ENCODE assay signal across 18 mouse cellular contexts in the genomic region with DNA sequence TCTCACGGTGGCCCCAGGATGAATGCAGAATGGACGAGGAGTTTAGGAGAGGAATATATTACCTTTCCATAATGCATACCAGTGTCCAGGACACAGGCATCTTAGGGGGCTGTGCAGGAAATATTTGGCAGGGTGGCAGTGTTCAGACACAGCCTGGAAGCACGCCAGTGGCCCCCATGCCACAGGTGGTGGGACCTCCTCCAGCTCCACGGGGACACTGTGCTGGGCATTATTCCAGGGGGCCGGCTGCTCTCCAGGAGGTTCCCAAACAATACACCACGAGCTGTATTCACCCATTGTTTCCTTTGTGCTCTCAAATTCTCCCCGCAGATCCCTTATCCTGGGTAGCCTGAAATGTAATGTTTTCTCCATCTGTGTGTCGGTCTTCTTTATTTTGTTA.
DNase-seq lines count a peak whose midpoint lies in the region; ATAC-seq and TF ChIP-seq lines count a peak whose summit lies in the region.
"Had no signal": no experiment of that assay in that cellular context is flagged by ENCODE, and none has a peak within 500 bp of the region (broad histone marks: within the 10 kb centered on the region; RNA-seq: fewer than 3 reads in every experiment).

No protein-coding gene starts in this region.

- H3K4me2 ChIP-seq in midbrain, embryonic 14.5 days (ENCODE audit: low read length), result no peak overlapping the region
- no peak overlapping the region for H3K4me2 ChIP-seq in midbrain, postnatal 0 days (ENCODE audit: low read depth, low read length, poor library complexity, severe bottlenecking)
- H3K4me2 ChIP-seq: embryonic facial prominence, embryonic 13.5 days; liver, embryonic 11.5 days had no signal

- no peak for ATAC-seq in midbrain, embryonic 14.5 days (ENCODE audit: low FRiP score, low TSS enrichment)
- no peak for ATAC-seq in midbrain, postnatal 0 days (ENCODE audit: low FRiP score)
- ATAC-seq: midbrain, embryonic 16.5 days had no signal

- H3K9me3 ChIP-seq in heart, embryonic 10.5 days, result no peaks in the 10 kb centered on the region
- H3K9me3 ChIP-seq in midbrain, embryonic 14.5 days (ENCODE audit: control insufficient read depth, low read length), result no peaks in the 10 kb centered on the region
- no peaks in the 10 kb centered on the region for H3K9me3 ChIP-seq in midbrain, postnatal 0 days (ENCODE audit: low read length)
- H3K9me3 ChIP-seq: embryonic facial prominence, embryonic 13.5 days had no signal

- H3K9ac ChIP-seq in midbrain, embryonic 14.5 days (replicated peaks; ENCODE audit: low read length), result no peak overlapping the region
- H3K9ac ChIP-seq in midbrain, postnatal 0 days (replicated peaks; ENCODE audit: low read length, poor library complexity, severe bottlenecking), result no peak overlapping the region
- H3K9ac ChIP-seq: embryonic facial prominence, embryonic 13.5 days had no signal

- H3K4me3 ChIP-seq in heart, embryonic 10.5 days, result no peak overlapping the region
- H3K4me3 ChIP-seq in midbrain, embryonic 14.5 days (replicated peaks; ENCODE audit: low read depth, low read length), result no peak overlapping the region
- H3K4me3 ChIP-seq in midbrain, postnatal 0 days (ENCODE audit: low read depth, low read length), result no peak overlapping the region
- H3K4me3 ChIP-seq: embryonic facial prominence, embryonic 13.5 days; gastrocnemius, adult 2 months had no signal

- no peaks in the 10 kb centered on the region for H3K27me3 ChIP-seq in heart, embryonic 10.5 days (ENCODE audit: insufficient read depth, poor library complexity, severe bottlenecking)
- H3K27me3 ChIP-seq in midbrain, embryonic 14.5 days (ENCODE audit: control insufficient read depth, insufficient read depth, low read length), result no peaks in the 10 kb centered on the region
- H3K27me3 ChIP-seq in midbrain, postnatal 0 days (ENCODE audit: insufficient read depth, low read length), result no peaks in the 10 kb centered on the region
- H3K27me3 ChIP-seq: embryonic facial prominence, embryonic 13.5 days had no signal

- H3K4me1 ChIP-seq in heart, embryonic 10.5 days, result no peaks in the 10 kb centered on the region
- no peaks in the 10 kb centered on the region for H3K4me1 ChIP-seq in midbrain, embryonic 14.5 days (ENCODE audit: control insufficient read depth, insufficient read depth, low read length)
- H3K4me1 ChIP-seq in midbrain, postnatal 0 days (ENCODE audit: insufficient read depth, low read length), result no peaks in the 10 kb centered on the region

- WGBS in heart, embryonic 10.5 days, result 69% methylated on average over 8 of the region's 8 CpGs
- 15% methylated on average over 8 of the region's 8 CpGs for WGBS in midbrain, embryonic 14.5 days
- 18% methylated on average over 8 of the region's 8 CpGs for WGBS in midbrain, postnatal 0 days

- DNase-seq in cerebellum, postnatal 14 days, result peak; percentile 20 to 21
- DNase-seq in cerebellum, adult 11-12 months, result no peak
- peak; percentile 62 for DNase-seq in heart, embryonic 10.5 days (ENCODE audit: low spot score)
- DNase-seq in heart, adult 8-10 months (ENCODE audit: low spot score), result no peak
- peak; percentile 36 for DNase-seq in midbrain, embryonic 14.5 days
- DNase-seq in midbrain, postnatal 0 days (ENCODE audit: low spot score), result no peak
- peak; percentile 53 for DNase-seq in testis, postnatal 10 days (ENCODE audit: low spot score)
- DNase-seq in testis, postnatal 14 days (ENCODE audit: low spot score), result no peak
- DNase-seq: adrenal gland, postnatal 25 days; gastrocnemius, adult 2 months; kidney, adult 11 months; lung, adult 18-20 months; lung, postnatal 14 days; thymus, postnatal 25 days had no signal

- TF ChIP-seq CTCF in midbrain, postnatal 0 days (IDR thresholded peaks at IDR 0.05), result no peak

- no peak overlapping the region for H3K27ac ChIP-seq in heart, embryonic 10.5 days
- no peak overlapping the region for H3K27ac ChIP-seq in midbrain, embryonic 14.5 days (replicated peaks; ENCODE audit: low read depth, low read length)
- H3K27ac ChIP-seq in midbrain, postnatal 0 days (ENCODE audit: low read depth, low read length), result no peak overlapping the region
- H3K27ac ChIP-seq: embryonic facial prominence, embryonic 13.5 days; gastrocnemius, adult 2 months had no signal

- no peaks in the 10 kb centered on the region for H3K36me3 ChIP-seq in heart, embryonic 10.5 days
- no peaks in the 10 kb centered on the region for H3K36me3 ChIP-seq in midbrain, embryonic 14.5 days (ENCODE audit: control insufficient read depth, insufficient read depth, low read length)
- no peaks in the 10 kb centered on the region for H3K36me3 ChIP-seq in midbrain, postnatal 0 days (ENCODE audit: insufficient read depth, low read length)
- H3K36me3 ChIP-seq: embryonic facial prominence, embryonic 13.5 days; G1E had no signal

Comparison
In these comparisons a context has a peak if more than half of its experiments do, and no peak if none do; other contexts are left out.
1. DNase-seq: peak in cerebellum, postnatal 14 days (2 of 2), heart, embryonic 10.5 days (single experiment), midbrain, embryonic 14.5 days (single experiment) and testis, postnatal 10 days (single experiment); none in cerebellum, adult 11-12 months (single experiment), heart, adult 8-10 months (single experiment), midbrain, postnatal 0 days (single experiment) and testis, postnatal 14 days (single experiment).